Mouse (Mus musculus) hindbrain, postnatal 0 days (tissue): ENCODE data around the gene Myadm. TPM values are rescaled to one million over a fixed set of nuclear protein-coding genes. Genes with fewer than 3 reads are reported as not detected.

Experiments used
- ATAC-seq: fragments of 200-750 bp; cut with Nextera tagmentation; 2 replicates; pipeline ENCODE4 v1.8.0; 2017; ENCODE audit warnings: mild to moderate bottlenecking, moderate TSS enrichment, moderate library complexity
- DNase-seq: peaks from one replicate; pipeline ENCODE4 v3.0.0-alpha.2; 2015; ENCODE audit warnings: low spot score
- H3K27ac ChIP-seq: fragments of 300-500 bp; sonication (generic); 2 replicates; pipeline ENCODE4 v1.5.1; 2014; ENCODE audit warnings: mild to moderate bottlenecking
- H3K27me3 ChIP-seq: fragments of 300-500 bp; sonication (generic); 2 replicates; pipeline ENCODE4 v1.6.1; 2014; ENCODE audit warnings: low read length, mixed read lengths; ENCODE audit not compliant: insufficient read depth
- H3K36me3 ChIP-seq: fragments of 300-500 bp; sonication (generic); 2 replicates; pipeline ENCODE4 v1.6.1; 2014; ENCODE audit warnings: low read length, mixed read lengths; ENCODE audit not compliant: insufficient read depth
- H3K4me1 ChIP-seq: fragments of 300-500 bp; sonication (generic); 2 replicates; pipeline ENCODE4 v1.6.1; 2014; ENCODE audit warnings: antibody characterized with exemption, low read length, mixed read lengths; ENCODE audit not compliant: insufficient read depth
- H3K4me2 ChIP-seq: fragments of 300-500 bp; sonication (generic); 2 replicates; pipeline ENCODE4 v1.6.1; 2014; ENCODE audit warnings: low read depth, mild to moderate bottlenecking, low read length, moderate library complexity, mixed read lengths
- H3K4me3 ChIP-seq: fragments of 300-500 bp; sonication (generic); 2 replicates; pipeline ENCODE4 v1.5.1; 2014; ENCODE audit warnings: low read length
- H3K9ac ChIP-seq: fragments of 300-500 bp; sonication (generic); replicated peaks from 2 replicates; pipeline ENCODE4 v1.6.1; 2014; ENCODE audit warnings: mild to moderate bottlenecking, low read length, moderate library complexity, mixed read lengths
- H3K9me3 ChIP-seq: fragments of 300-500 bp; sonication (generic); 2 replicates; pipeline ENCODE4 v1.6.1; 2016; ENCODE audit warnings: low read length, mixed read lengths
- CTCF ChIP-seq: IDR thresholded peaks from 2 replicates; pipeline ENCODE4 v1.5.1; 2016; ENCODE audit warnings: antibody characterized with exemption, control low read depth, low read depth
- WGBS: fragments of 180-500 bp; shearing (Covaris S2); extraction: QIAGEN DNeasy Blood & Tissue Kit; methylation state at CpG from one replicate; pipeline ENCODE4 v1.1.7; 2014; 5-methylcytosine and 5-hydroxymethylcytosine counted together
- polyA plus RNA-seq: library from polyadenylated mRNA; unstranded; fragments of >200 nt; fragmentation: Nextera tagmentation; extraction: Ambion mirVana; gene quantifications from 2 replicates; pipeline ENCODE4 v1.2.1, GENCODE M21; 2015
- total RNA-seq: library from RNA; depleted of rRNA; stranded (reverse); fragments of >200 nt; gene quantifications from 2 replicates; pipeline ENCODE4 v1.2.3, GENCODE M21; 2014

The Myadm gene
- total and polyA plus RNA-seq, 2 experiments from 2014 or later, result 29.1 to 42.7 TPM

DNA sequence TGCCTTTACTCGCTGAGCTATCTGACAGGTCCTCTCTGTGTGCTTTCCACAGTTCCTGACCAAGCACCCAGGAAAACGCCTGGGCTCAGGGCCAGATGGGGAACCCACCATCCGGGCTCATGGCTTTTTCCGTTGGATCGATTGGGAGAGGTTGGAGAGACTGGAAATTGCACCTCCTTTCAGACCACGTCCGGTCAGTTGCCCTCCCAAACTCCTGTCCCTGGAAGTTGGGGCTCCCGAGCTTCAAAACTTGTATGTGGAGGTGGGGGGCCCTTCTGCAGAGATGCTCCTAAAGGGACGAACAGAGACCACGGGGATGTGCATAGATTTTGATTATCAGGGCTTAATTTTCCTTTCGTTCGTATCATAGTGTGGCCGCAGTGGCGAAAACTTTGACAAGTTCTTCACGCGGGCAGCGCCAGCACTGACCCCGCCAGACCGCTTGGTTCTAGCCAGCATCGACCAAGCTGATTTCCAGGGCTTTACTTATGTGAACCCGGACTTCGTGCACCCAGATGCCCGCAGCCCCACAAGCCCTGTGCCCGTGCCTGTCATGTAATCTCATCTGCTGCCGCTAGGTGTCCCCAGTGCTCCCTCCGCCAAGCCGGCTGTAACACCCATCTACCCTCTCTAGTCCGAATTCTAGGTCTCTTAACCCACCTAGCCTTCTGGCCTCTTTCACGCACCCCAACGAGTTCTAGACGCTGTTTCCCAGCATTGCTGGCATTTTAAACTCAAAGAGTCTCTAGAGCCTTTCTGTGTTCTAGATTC is 41.1 kb downstream of the Myadm start:
- Histone ChIP-seq H3K9ac (no peak overlapping the region), H3K4me2 (peak overlapping the region; percentile 38), H3K4me3 (no peak overlapping the region), H3K27me3 (no peaks in the 10 kb centered on the region), H3K27ac (no peak overlapping the region), H3K4me1 (peaks cover 10% of the 10 kb centered on the region; the same call in 1 of the 2 replicates), H3K9me3 (no peaks in the 10 kb centered on the region), H3K36me3 (no peaks in the 10 kb centered on the region; the same call in 1 of the 2 replicates)
- peak; percentile 82 for DNase-seq
- TF ChIP-seq CTCF, result peak; percentile 97
- peak; percentile 33; the same call in 1 of the 2 replicates for ATAC-seq
- 23% methylated on average over 31 of the region's 31 CpGs for WGBS

DNA sequence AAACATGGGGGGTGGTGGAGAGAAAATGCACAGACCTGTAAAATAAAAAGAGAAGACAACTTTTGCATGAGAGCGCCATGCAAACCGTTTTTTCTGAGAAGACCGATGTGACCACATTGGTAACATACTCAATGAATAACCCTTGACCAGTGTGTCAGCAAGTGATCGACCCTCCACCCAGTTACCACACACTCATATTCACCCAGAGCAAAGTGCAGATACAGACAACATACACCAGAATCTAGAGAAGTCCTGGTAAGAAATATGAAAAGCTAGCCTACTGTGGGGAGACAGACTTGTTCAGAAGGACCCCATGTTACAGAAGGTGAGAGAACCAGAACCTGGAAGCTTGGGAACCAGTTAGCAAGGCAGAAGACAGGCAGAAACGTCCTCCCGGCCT is 42.3 kb downstream of the Myadm start:
- ATAC-seq (no peak; the same call in 1 of the 2 replicates), DNase-seq (no peak)
- Histone ChIP-seq H3K27me3 (no peaks in the 10 kb centered on the region), H3K4me3 (peak overlapping the region; percentile 86), H3K4me2 (peak overlapping the region; percentile 74), H3K27ac (no peak overlapping the region), H3K9ac (no peak overlapping the region), H3K36me3 (no peaks in the 10 kb centered on the region; the same call in 1 of the 2 replicates), H3K4me1 (peaks cover 10% of the 10 kb centered on the region; the same call in 1 of the 2 replicates), H3K9me3 (no peaks in the 10 kb centered on the region)
- no peak for TF ChIP-seq CTCF
- 50% methylated on average over 6 of the region's 6 CpGs for WGBS

DNA sequence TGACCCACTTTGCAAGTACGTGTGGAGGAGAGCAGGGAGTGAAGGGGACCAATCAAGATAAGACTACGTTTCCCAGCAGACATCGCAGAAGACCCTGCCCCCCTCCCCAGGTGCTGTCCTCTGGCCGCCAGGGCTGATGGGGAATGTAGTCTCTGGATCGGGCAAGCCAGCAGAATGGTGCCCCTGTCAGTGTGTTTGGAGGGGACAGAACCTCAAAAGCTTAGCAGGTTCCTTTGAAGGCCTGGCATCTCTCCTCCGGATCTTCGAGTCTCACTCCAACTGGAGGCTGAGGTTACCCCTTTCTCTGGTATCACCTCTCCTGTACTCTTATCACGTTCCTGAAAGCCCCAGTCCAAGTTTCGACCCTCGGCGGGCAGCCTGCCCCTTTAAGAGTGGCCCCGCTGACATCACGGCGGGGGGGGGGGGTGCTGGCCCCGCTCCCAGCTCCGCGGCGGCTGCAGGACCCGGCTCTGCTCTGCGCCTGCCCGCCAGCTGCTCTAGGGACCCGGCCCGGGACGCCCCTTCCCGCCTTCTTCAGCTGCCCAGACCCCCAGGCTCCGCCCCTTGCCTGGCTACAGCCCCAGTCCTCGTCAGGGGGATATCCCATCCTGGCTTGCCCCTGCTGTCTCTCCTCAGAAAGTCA is 42.8 kb downstream of the Myadm start:
- H3K4me2 ChIP-seq, result peak overlapping the region; percentile 74
- H3K4me3 ChIP-seq, result peak overlapping the region; percentile 86
- H3K9ac ChIP-seq, result peak overlapping the region; percentile 89
- peak; percentile 34 for TF ChIP-seq CTCF
- H3K9me3 ChIP-seq, result no peaks in the 10 kb centered on the region
- ATAC-seq (peak; percentile 88), DNase-seq (peak; percentile 91)
- H3K27me3 ChIP-seq, result no peaks in the 10 kb centered on the region
- H3K27ac ChIP-seq, result peak overlapping the region; percentile 86
- WGBS, result under 1% methylated on average over 27 of the region's 27 CpGs
- peaks cover 10% of the 10 kb centered on the region; the same call in 1 of the 2 replicates for H3K4me1 ChIP-seq
- H3K36me3 ChIP-seq, result no peaks in the 10 kb centered on the region; the same call in 1 of the 2 replicates

DNA sequence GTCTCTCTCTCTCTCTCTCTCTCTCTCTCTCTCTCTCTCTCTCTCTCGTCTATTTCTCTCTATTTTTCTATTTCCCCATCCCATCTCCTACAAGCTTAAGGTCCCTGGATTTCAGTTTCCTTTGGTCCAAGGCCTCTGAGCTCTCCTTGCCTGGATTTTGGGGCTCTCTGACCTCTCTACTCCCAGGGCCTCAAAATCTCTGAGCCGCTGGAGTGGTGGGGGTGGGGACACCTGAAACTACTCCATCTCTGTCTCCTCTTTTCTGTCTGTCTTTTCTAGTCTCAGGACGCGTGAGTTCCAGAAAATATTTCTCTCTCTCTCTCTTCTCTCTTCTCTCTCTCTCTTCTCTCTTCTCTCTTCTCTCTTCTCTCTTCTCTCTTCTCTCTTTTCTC is 43.3 kb downstream of the Myadm start:
- H3K36me3 ChIP-seq, result no peaks in the 10 kb centered on the region; the same call in 1 of the 2 replicates
- DNase-seq, result no peak
- ATAC-seq, result peak; percentile 22; the same call in 1 of the 2 replicates
- no peaks in the 10 kb centered on the region for H3K9me3 ChIP-seq
- peak overlapping the region; percentile 86 for H3K27ac ChIP-seq
- peak overlapping the region; percentile 86 for H3K4me3 ChIP-seq
- H3K4me2 ChIP-seq, result peak overlapping the region; percentile 74
- H3K4me1 ChIP-seq, result peaks cover 10% of the 10 kb centered on the region; the same call in 1 of the 2 replicates
- H3K27me3 ChIP-seq, result no peaks in the 10 kb centered on the region
- peak overlapping the region; percentile 89 for H3K9ac ChIP-seq
- TF ChIP-seq CTCF, result no peak
- WGBS, result 0% methylated on average over 4 of the region's 4 CpGs

DNA sequence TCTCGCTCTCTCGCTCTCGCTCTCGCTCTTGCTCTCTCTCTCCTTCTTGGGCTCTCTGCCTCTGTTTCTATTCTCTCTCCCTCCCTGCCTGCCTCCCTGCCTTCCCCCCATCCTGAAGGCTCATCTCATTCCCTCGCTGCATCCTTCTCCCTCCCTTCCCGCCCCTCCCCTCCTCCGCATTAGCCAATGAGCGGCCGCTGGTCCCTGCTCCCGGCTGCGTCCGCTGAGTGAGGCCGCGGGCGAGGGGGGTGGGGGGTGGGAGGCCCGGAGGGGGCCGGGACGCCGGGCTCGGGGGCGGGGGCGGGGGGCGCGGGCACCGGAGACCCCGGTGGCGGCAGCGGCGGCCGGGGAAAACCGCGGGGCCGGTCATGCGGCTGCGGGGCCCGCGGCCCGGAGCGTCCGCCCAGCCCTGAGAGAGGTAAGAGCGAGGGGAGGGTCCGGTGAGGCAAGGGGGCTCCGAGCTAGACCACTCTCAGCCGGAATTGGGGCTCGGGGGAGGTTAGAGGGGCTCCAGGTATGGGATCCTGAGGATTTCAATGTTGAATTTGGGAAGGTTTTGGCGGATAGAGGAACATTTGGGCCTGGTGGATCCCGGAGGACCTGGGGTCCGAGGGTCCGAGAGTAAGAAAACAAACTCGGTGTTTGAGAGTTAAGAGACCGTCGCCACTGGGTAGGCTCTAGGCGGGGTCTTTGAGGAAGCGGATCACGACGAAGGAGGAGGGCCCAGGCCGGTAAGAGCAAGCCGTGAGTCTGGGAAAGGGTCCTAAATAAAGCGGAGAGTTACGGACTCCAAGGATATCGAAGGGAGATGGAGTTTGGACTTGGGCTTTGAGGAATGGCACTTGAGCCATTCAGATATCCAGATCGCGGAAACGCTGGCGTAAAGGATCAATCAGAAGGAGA is 44.0 kb downstream of the Myadm start, which contains the start of gene Cacng7:
Gene Cacng7, plus strand, starts transcription at position 337 of the 903 bp plus-strand sequence.
- peak within 1 kb of the TSS; percentile 74 for H3K4me2 ChIP-seq
- H3K9me3 ChIP-seq, result no peaks in the 10 kb centered on the region
- no peak for TF ChIP-seq CTCF
- peak within 1 kb of the TSS; percentile 86 for H3K27ac ChIP-seq
- peaks cover 10% of the 10 kb centered on the region; the same call in 1 of the 2 replicates for H3K4me1 ChIP-seq
- peak within 1 kb of the TSS; percentile 86 for H3K4me3 ChIP-seq
- peak within 1 kb of the TSS; percentile 89 for H3K9ac ChIP-seq
- DNase-seq (peak; percentile 86), ATAC-seq (peak; percentile 78)
- H3K27me3 ChIP-seq, result no peaks in the 10 kb centered on the region
- 1% methylated on average over 64 of the region's 65 CpGs for WGBS
- H3K36me3 ChIP-seq, result no peaks in the 10 kb centered on the region; the same call in 1 of the 2 replicates

DNA sequence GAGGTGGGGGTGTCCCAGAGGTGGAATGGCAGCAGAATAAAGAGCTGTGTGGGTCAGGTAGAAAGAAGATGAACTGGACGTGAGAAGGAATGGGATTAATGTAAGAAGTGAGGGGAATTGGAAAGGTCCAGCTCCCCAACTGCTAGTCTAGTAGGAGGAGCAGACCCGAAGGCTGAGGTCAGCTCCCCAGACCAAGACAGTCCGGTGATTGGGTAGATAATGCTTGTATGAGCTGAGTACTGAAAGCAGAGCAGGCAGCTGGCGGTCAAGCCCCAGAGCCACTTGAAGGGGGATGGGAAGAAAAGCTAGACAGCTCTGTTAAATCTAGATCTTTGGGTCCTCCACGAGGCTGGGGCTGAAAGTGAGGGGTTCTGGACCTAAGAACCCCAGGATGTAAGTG is 44.7 kb downstream of the Myadm start:
- H3K4me1 ChIP-seq, result peaks cover 10% of the 10 kb centered on the region; the same call in 1 of the 2 replicates
- peak overlapping the region; percentile 86 for H3K4me3 ChIP-seq
- no peak for TF ChIP-seq CTCF
- no peaks in the 10 kb centered on the region for H3K9me3 ChIP-seq
- ATAC-seq (no peak), DNase-seq (peak; percentile 19)
- H3K27me3 ChIP-seq, result no peaks in the 10 kb centered on the region
- no peaks in the 10 kb centered on the region; the same call in 1 of the 2 replicates for H3K36me3 ChIP-seq
- peak overlapping the region; percentile 74 for H3K4me2 ChIP-seq
- peak overlapping the region; percentile 89 for H3K9ac ChIP-seq
- peak overlapping the region; percentile 86 for H3K27ac ChIP-seq
- 5% methylated on average over 5 of the region's 5 CpGs for WGBS
